Mouse (Mus musculus): ENCODE data around the gene Kctd19.

DNA sequence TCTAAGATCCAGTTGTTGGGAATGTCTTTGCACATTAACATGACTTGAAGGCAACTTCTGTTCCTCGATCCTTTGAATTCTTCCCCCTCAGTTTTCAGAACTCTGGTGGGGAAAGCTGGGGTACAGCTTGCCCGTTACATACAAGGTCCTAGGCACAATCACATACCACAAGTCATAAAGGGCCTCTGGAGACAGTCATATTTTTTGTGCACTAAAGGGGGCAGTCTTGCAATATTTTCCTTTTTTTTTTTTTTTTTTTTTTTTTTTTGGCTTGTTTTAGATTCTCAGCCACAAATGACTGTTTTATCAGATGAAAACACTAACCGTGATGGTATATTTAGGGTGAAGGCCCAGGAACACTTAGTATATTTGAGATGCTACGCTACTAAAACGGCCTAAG, 40.0 kb upstream of the Kctd19 start:
- TF ChIP-seq POLR2A (IDR thresholded peaks at IDR 0.05; ENCODE audit: control insufficient read depth, low read depth, low read length): no peak
- no peak for TF ChIP-seq CTCF (IDR thresholded peaks at IDR 0.05; ENCODE audit: control insufficient read depth, insufficient read depth, insufficient replicate concordance, low read depth, low read length)

All from testis, adult 2 months (tissue).